ENCODE assay signal across 8 mouse cellular contexts in genomic region chr10:127261706-127262547, GRCm38 (mm10). TPM values are rescaled to one million over a fixed set of nuclear protein-coding genes. Genes with fewer than 3 reads are reported as not detected.
A peak's percentile ranks its signal among the peaks of the same experiment; 100 is the strongest.
DNase-seq lines count a peak whose midpoint lies in the region; ATAC-seq and TF ChIP-seq lines count a peak whose summit lies in the region.

No protein-coding gene starts in this region.

- TF ChIP-seq POLR2A in cerebellum, adult 2 months (IDR thresholded peaks at IDR 0.05; ENCODE audit: borderline replicate concordance, insufficient read depth, low read length), result no peak
- no peak for TF ChIP-seq POLR2A in limb, embryonic 14.5 days (IDR thresholded peaks at IDR 0.05; ENCODE audit: borderline replicate concordance, extremely low read depth, insufficient read depth, insufficient read length)

- H3K27me3 ChIP-seq in cerebellum, adult 2 months (ENCODE audit: control insufficient read depth, insufficient read depth, low read length), result no peaks in the 10 kb centered on the region
- H3K27me3 ChIP-seq in embryonic facial prominence, embryonic 13.5 days, result peaks cover 34% of the 10 kb centered on the region
- no peaks in the 10 kb centered on the region; the same call in 1 of the 2 replicates for H3K27me3 ChIP-seq in limb, embryonic 14.5 days (ENCODE audit: control insufficient read depth, insufficient read depth, low read length)

- H3K4me2 ChIP-seq in embryonic facial prominence, embryonic 13.5 days, result peak overlapping the region; percentile 91
- H3K4me2 ChIP-seq in limb, embryonic 14.5 days (replicated peaks; ENCODE audit: low read depth, low read length, severe bottlenecking), result peak overlapping the region; percentile 79

- H3K27ac ChIP-seq in cerebellum, adult 2 months (ENCODE audit: insufficient read depth, low read length), result peak overlapping the region; percentile 64; the same call in 1 of the 2 replicates
- H3K27ac ChIP-seq in embryonic facial prominence, embryonic 13.5 days, result no peak overlapping the region
- no peak overlapping the region for H3K27ac ChIP-seq in limb, embryonic 14.5 days (replicated peaks; ENCODE audit: low read depth, low read length)

- peak in 1 of 2 experiments; percentile 57 for DNase-seq in cerebellum, adult 2 months
- DNase-seq in 416B (ENCODE audit: low read depth), result peak; percentile 56
- DNase-seq in limb, embryonic 14.5 days (ENCODE audit: low spot score), result no peak
- DNase-seq in right cerebral cortex, adult 18-20 months, result no peak
- DNase-seq in urinary bladder, postnatal 4 days (ENCODE audit: low spot score in 2 of 2), result no peak
- no peak for DNase-seq in adrenal gland, postnatal 36 days

- no peaks in the 10 kb centered on the region for H3K36me3 ChIP-seq in embryonic facial prominence, embryonic 13.5 days
- H3K36me3 ChIP-seq in limb, embryonic 14.5 days (ENCODE audit: control insufficient read depth, insufficient read depth, low read length), result no peaks in the 10 kb centered on the region

- WGBS in cerebellum, adult 2 months, result 26% methylated on average over 15 of the region's 15 CpGs
- 65% methylated on average over 15 of the region's 15 CpGs for WGBS in embryonic facial prominence, embryonic 13.5 days
- 70% methylated on average over 15 of the region's 15 CpGs for WGBS in limb, embryonic 14.5 days

- ATAC-seq in cerebellum, adult (ENCODE audit: insufficient number of reproducible peaks, low FRiP score, low TSS enrichment), result no peak
- ATAC-seq in embryonic facial prominence, embryonic 13.5 days (ENCODE audit: insufficient number of reproducible peaks, insufficient read depth, low FRiP score, low TSS enrichment, low read depth), result no peak
- no peak for ATAC-seq in limb, embryonic 14.5 days (ENCODE audit: low FRiP score, low read depth)

- peak overlapping the region; percentile 78 for H3K4me3 ChIP-seq in cerebellum, adult 2 months (replicated peaks; ENCODE audit: insufficient read depth, low read depth, low read length)
- H3K4me3 ChIP-seq in embryonic facial prominence, embryonic 13.5 days, result peak overlapping the region; percentile 54
- peak overlapping the region; percentile 46 for H3K4me3 ChIP-seq in limb, embryonic 14.5 days (replicated peaks; ENCODE audit: low read length)

- peaks cover 34% of the 10 kb centered on the region; the same call in 1 of the 2 replicates for H3K4me1 ChIP-seq in cerebellum, adult 2 months (ENCODE audit: control insufficient read depth, insufficient read depth, low read length)
- peaks cover 14% of the 10 kb centered on the region for H3K4me1 ChIP-seq in embryonic facial prominence, embryonic 13.5 days
- peaks cover 7% of the 10 kb centered on the region for H3K4me1 ChIP-seq in limb, embryonic 14.5 days (ENCODE audit: control insufficient read depth, insufficient read depth, low read length)

- TF ChIP-seq CTCF in cerebellum, adult 2 months (IDR thresholded peaks at IDR 0.05; ENCODE audit: borderline replicate concordance, insufficient read depth, low read depth, low read length), result no peak

- no peaks in the 10 kb centered on the region for H3K9me3 ChIP-seq in embryonic facial prominence, embryonic 13.5 days
- no peaks in the 10 kb centered on the region for H3K9me3 ChIP-seq in limb, embryonic 14.5 days (ENCODE audit: control insufficient read depth, low read length)

- peak overlapping the region; percentile 70 for H3K9ac ChIP-seq in embryonic facial prominence, embryonic 13.5 days
- H3K9ac ChIP-seq in limb, embryonic 14.5 days (ENCODE audit: low read depth, low read length, severe bottlenecking), result peak overlapping the region; percentile 52; the same call in 1 of the 2 replicates

RNA-seq across cellular contexts. Expression of gene Kif5a, which starts 1.2 kb away (rescaled TPM):
- 377 and 378 TPM in 2 replicates for polyA plus RNA-seq in cerebellum, adult 2 months (2012; rRNA removed)
- 6.7 and 8.1 TPM in 2 replicates for polyA plus RNA-seq in embryonic facial prominence, embryonic 13.5 days (2015; fragmentation: Nextera tagmentation; extraction: Ambion mirVana)
- 9.4 and 9.7 TPM in 2 replicates for polyA plus RNA-seq in limb, embryonic 14.5 days (2012; rRNA removed)
- polyA plus RNA-seq in limb, embryonic 14.5 days (2014; fragmentation: Nextera tagmentation; extraction: Ambion mirVana), result 2.8 and 3.5 TPM in 2 replicates
- 1 to 10 TPM; 6.3 to 7.5 TPM for total RNA-seq in adrenal gland, postnatal 36 days (2021)

RNA-seq across cellular contexts. Expression of gene Dctn2, which starts 4.2 kb away (rescaled TPM):
- polyA plus RNA-seq in cerebellum, adult 2 months (2012; rRNA removed), result 322 and 328 TPM in 2 replicates
- 187 and 199 TPM in 2 replicates for polyA plus RNA-seq in embryonic facial prominence, embryonic 13.5 days (2015; fragmentation: Nextera tagmentation; extraction: Ambion mirVana)
- polyA plus RNA-seq in limb, embryonic 14.5 days (2012; rRNA removed), result 221 and 240 TPM in 2 replicates
- polyA plus RNA-seq in limb, embryonic 14.5 days (2014; fragmentation: Nextera tagmentation; extraction: Ambion mirVana), result 168 and 178 TPM in 2 replicates
- total RNA-seq in adrenal gland, postnatal 36 days (2021), result 100 to 1,000 TPM; 148 to 190 TPM

RNA-seq across cellular contexts. Expression of gene Mbd6, which starts 26.9 kb away (rescaled TPM):
- polyA plus RNA-seq in cerebellum, adult 2 months (2012; rRNA removed), result 47.8 and 51.8 TPM in 2 replicates
- 14.9 and 19.2 TPM in 2 replicates for polyA plus RNA-seq in embryonic facial prominence, embryonic 13.5 days (2015; fragmentation: Nextera tagmentation; extraction: Ambion mirVana)
- 68.1 and 86.6 TPM in 2 replicates for polyA plus RNA-seq in limb, embryonic 14.5 days (2012; rRNA removed)
- polyA plus RNA-seq in limb, embryonic 14.5 days (2014; fragmentation: Nextera tagmentation; extraction: Ambion mirVana), result 19.9 and 20.7 TPM in 2 replicates
- 10 to 100 TPM; 42.0 to 45.2 TPM for total RNA-seq in adrenal gland, postnatal 36 days (2021)

RNA-seq across cellular contexts. Expression of gene Mars, which starts 49.7 kb away (rescaled TPM):
- 81.6 and 87.4 TPM in 2 replicates for polyA plus RNA-seq in cerebellum, adult 2 months (2012; rRNA removed)
- polyA plus RNA-seq in embryonic facial prominence, embryonic 13.5 days (2015; fragmentation: Nextera tagmentation; extraction: Ambion mirVana), result 113 and 128 TPM in 2 replicates
- 78.5 and 79.8 TPM in 2 replicates for polyA plus RNA-seq in limb, embryonic 14.5 days (2012; rRNA removed)
- polyA plus RNA-seq in limb, embryonic 14.5 days (2014; fragmentation: Nextera tagmentation; extraction: Ambion mirVana), result 113 and 114 TPM in 2 replicates
- total RNA-seq in adrenal gland, postnatal 36 days (2021), result 100 to 1,000 TPM; 102 to 123 TPM

RNA-seq across cellular contexts. Expression of gene Pip4k2c, which starts 50.5 kb away (rescaled TPM):
- polyA plus RNA-seq in cerebellum, adult 2 months (2012; rRNA removed), result 58.8 and 64.1 TPM in 2 replicates
- polyA plus RNA-seq in embryonic facial prominence, embryonic 13.5 days (2015; fragmentation: Nextera tagmentation; extraction: Ambion mirVana), result 28.1 and 30.8 TPM in 2 replicates
- 33.1 and 37.5 TPM in 2 replicates for polyA plus RNA-seq in limb, embryonic 14.5 days (2012; rRNA removed)
- 22.0 and 23.3 TPM in 2 replicates for polyA plus RNA-seq in limb, embryonic 14.5 days (2014; fragmentation: Nextera tagmentation; extraction: Ambion mirVana)
- total RNA-seq in adrenal gland, postnatal 36 days (2021), result 10 to 100 TPM; 39.2 to 48.1 TPM

Comparison
In these comparisons a context has a peak if more than half of its experiments do, and no peak if none do; other contexts are left out.
1. RNA of gene Kif5a, which starts 1.2 kb away (polyA plus RNA-seq): 377 to 378 TPM in cerebellum, adult 2 months; 2.8 to 9.7 TPM in limb, embryonic 14.5 days and 6.7 to 8.1 TPM in embryonic facial prominence, embryonic 13.5 days; every median in the first group is over 10 times any median in the second.
2. Peak in every context shown above with its lines, with median percentiles within 50 percentile points of each other: H3K4me3 ChIP-seq.